Mouse (Mus musculus): Measurements from ENCODE around the gene Mta3. TPM values are rescaled to one million over a fixed set of nuclear protein-coding genes. Genes with fewer than 3 reads are reported as not detected.
"Not testable (repeated sequence)": the region's sequence is repeated elsewhere in the genome, so short reads cannot be mapped to it uniquely, and the experiment has no call there.

Mta3 gene
- polyA plus RNA-seq, 1 experiment = 12.9 TPM

GRCm38 (mm10) chr17:83850864-83851263 lies 144.9 kb downstream of the Mta3 start:
- Histone ChIP-seq H3K4me1 (ENCODE audit: control insufficient read depth) (peaks cover 34% of the 10 kb centered on the region), H3K27me3 (ENCODE audit: control insufficient read depth) (no peaks in the 10 kb centered on the region), H3K4me3 (replicated peaks) (no peak overlapping the region), H3K9me3 (ENCODE audit: control insufficient read depth, low read length) (no peaks in the 10 kb centered on the region), H3K36me3 (ENCODE audit: control insufficient read depth) (no peaks in the 10 kb centered on the region)
- no peak for TF ChIP-seq GATA1 (IDR thresholded peaks at IDR 0.05; ENCODE audit: low read length)
- TF ChIP-seq TAL1 (IDR thresholded peaks at IDR 0.05; ENCODE audit: low read length) = no peak

GRCm38 (mm10) chr17:83853831-83854230 lies 147.9 kb downstream of the Mta3 start:
- Histone ChIP-seq H3K36me3 (ENCODE audit: control insufficient read depth) (no peaks in the 10 kb centered on the region), H3K27me3 (ENCODE audit: control insufficient read depth) (no peaks in the 10 kb centered on the region), H3K4me1 (ENCODE audit: control insufficient read depth) (peaks cover 52% of the 10 kb centered on the region), H3K9me3 (ENCODE audit: control insufficient read depth, low read length) (no peaks in the 10 kb centered on the region), H3K4me3 (replicated peaks) (peak overlapping the region; percentile 59)
- TF ChIP-seq GATA1 (IDR thresholded peaks at IDR 0.05; ENCODE audit: low read length) (no peak), TAL1 (IDR thresholded peaks at IDR 0.05; ENCODE audit: low read length) (no peak)

GRCm38 (mm10) chr17:83854284-83854918 lies 148.4 kb downstream of the Mta3 start:
- no peaks in the 10 kb centered on the region for H3K36me3 ChIP-seq (ENCODE audit: control insufficient read depth)
- H3K4me3 ChIP-seq (replicated peaks) = peak overlapping the region; percentile 59
- H3K27me3 ChIP-seq (ENCODE audit: control insufficient read depth) = no peaks in the 10 kb centered on the region
- no peak for TF ChIP-seq GATA1 (IDR thresholded peaks at IDR 0.05; ENCODE audit: low read length)
- no peak for TF ChIP-seq TAL1 (IDR thresholded peaks at IDR 0.05; ENCODE audit: low read length)
- no peaks in the 10 kb centered on the region for H3K9me3 ChIP-seq (ENCODE audit: control insufficient read depth, low read length)
- H3K4me1 ChIP-seq (ENCODE audit: control insufficient read depth) = peaks cover 56% of the 10 kb centered on the region

GRCm38 (mm10) chr17:83858413-83858812 lies 152.4 kb downstream of the Mta3 start:
- no peaks in the 10 kb centered on the region for H3K9me3 ChIP-seq (ENCODE audit: control insufficient read depth, low read length)
- peak; percentile 73 for TF ChIP-seq GATA1 (IDR thresholded peaks at IDR 0.05; ENCODE audit: low read length)
- TF ChIP-seq TAL1 (IDR thresholded peaks at IDR 0.05; ENCODE audit: low read length) = peak; percentile 84
- peaks cover 10% of the 10 kb centered on the region for H3K27me3 ChIP-seq (ENCODE audit: control insufficient read depth)
- peak overlapping the region; percentile 37 for H3K4me3 ChIP-seq (replicated peaks)
- H3K36me3 ChIP-seq (ENCODE audit: control insufficient read depth) = no peaks in the 10 kb centered on the region
- H3K4me1 ChIP-seq (ENCODE audit: control insufficient read depth) = peaks cover 80% of the 10 kb centered on the region

- TF ChIP-seq GATA1 (IDR thresholded peaks at IDR 0.05; ENCODE audit: low read length) (no peak), TAL1 (IDR thresholded peaks at IDR 0.05; ENCODE audit: low read length) (no peak)
- Histone ChIP-seq H3K9me3 (ENCODE audit: control insufficient read depth, low read length) (no peaks in the 10 kb centered on the region; the same call in 1 of the 2 replicates), H3K36me3 (ENCODE audit: control insufficient read depth) (no peaks in the 10 kb centered on the region), H3K4me3 (replicated peaks) (no peak overlapping the region), H3K4me1 (ENCODE audit: control insufficient read depth) (peaks cover 78% of the 10 kb centered on the region), H3K27me3 (ENCODE audit: control insufficient read depth) (peaks cover 16% of the 10 kb centered on the region)
Observed at GRCm38 (mm10) chr17:83859639-83860038, 153.7 kb downstream of the Mta3 start.

GRCm38 (mm10) chr17:83860224-83860623 lies 154.3 kb downstream of the Mta3 start:
- Histone ChIP-seq H3K36me3 (ENCODE audit: control insufficient read depth) (no peaks in the 10 kb centered on the region), H3K4me3 (replicated peaks) (no peak overlapping the region), H3K4me1 (ENCODE audit: control insufficient read depth) (peaks cover 74% of the 10 kb centered on the region), H3K9me3 (ENCODE audit: control insufficient read depth, low read length) (no peaks in the 10 kb centered on the region; the same call in 1 of the 2 replicates), H3K27me3 (ENCODE audit: control insufficient read depth) (peaks cover 17% of the 10 kb centered on the region)
- no peak for TF ChIP-seq TAL1 (IDR thresholded peaks at IDR 0.05; ENCODE audit: low read length)
- no peak for TF ChIP-seq GATA1 (IDR thresholded peaks at IDR 0.05; ENCODE audit: low read length)

- Histone ChIP-seq H3K4me3 (replicated peaks) (peak overlapping the region; percentile 95), H3K27me3 (ENCODE audit: control insufficient read depth) (peaks cover 17% of the 10 kb centered on the region), H3K4me1 (ENCODE audit: control insufficient read depth) (peaks cover 71% of the 10 kb centered on the region)
- H3K36me3 ChIP-seq (ENCODE audit: control insufficient read depth); H3K9me3 ChIP-seq (ENCODE audit: control insufficient read depth, low read length): not testable (repeated sequence)
Observed at GRCm38 (mm10) chr17:83860968-83861367, 155.0 kb downstream of the Mta3 start.

GRCm38 (mm10) chr17:83861444-83862133 lies 155.6 kb downstream of the Mta3 start:
- Histone ChIP-seq H3K27me3 (ENCODE audit: control insufficient read depth) (peaks cover 17% of the 10 kb centered on the region), H3K4me3 (replicated peaks) (peak overlapping the region; percentile 95), H3K36me3 (ENCODE audit: control insufficient read depth) (no peaks in the 10 kb centered on the region), H3K9me3 (ENCODE audit: control insufficient read depth, low read length) (no peaks in the 10 kb centered on the region; the same call in 1 of the 2 replicates), H3K4me1 (ENCODE audit: control insufficient read depth) (peaks cover 69% of the 10 kb centered on the region)
- TF ChIP-seq GATA1 (IDR thresholded peaks at IDR 0.05; ENCODE audit: low read length) = no peak
- no peak for TF ChIP-seq TAL1 (IDR thresholded peaks at IDR 0.05; ENCODE audit: low read length)

- peaks cover 17% of the 10 kb centered on the region for H3K27me3 ChIP-seq (ENCODE audit: control insufficient read depth)
- H3K9me3 ChIP-seq (ENCODE audit: control insufficient read depth, low read length) = no peaks in the 10 kb centered on the region; the same call in 1 of the 2 replicates
- H3K4me1 ChIP-seq (ENCODE audit: control insufficient read depth) = peaks cover 61% of the 10 kb centered on the region
- TF ChIP-seq GATA1 (IDR thresholded peaks at IDR 0.05; ENCODE audit: low read length) (peak; percentile 44; the same call in 1 of the 2 replicates), TAL1 (IDR thresholded peaks at IDR 0.05; ENCODE audit: low read length) (no peak)
- no peaks in the 10 kb centered on the region for H3K36me3 ChIP-seq (ENCODE audit: control insufficient read depth)
- peak overlapping the region; percentile 95 for H3K4me3 ChIP-seq (replicated peaks)
Observed at GRCm38 (mm10) chr17:83862134-83862881, 156.3 kb downstream of the Mta3 start.
